Mouse (Mus musculus) thymus, adult 2 months (tissue): ENCODE data around the gene Osgep.

ENCODE experiments used
- CTCF ChIP-seq: fragments of 200-500 bp; IDR thresholded peaks from 2 replicates; pipeline ENCODE4 v1.5.1; 2012; ENCODE audit warnings: mild to moderate bottlenecking, control low read depth, low read length, moderate library complexity, borderline replicate concordance; ENCODE audit not compliant: control insufficient read depth, poor library complexity, insufficient read depth; ENCODE audit errors: extremely low read depth
- POLR2A ChIP-seq: fragments of 200-500 bp; IDR thresholded peaks from 2 replicates; pipeline ENCODE4 v1.6.1; 2012; ENCODE audit warnings: mild to moderate bottlenecking, low read length, control low read depth, moderate library complexity; ENCODE audit not compliant: control insufficient read depth, poor library complexity, insufficient read depth; ENCODE audit errors: extremely low read depth

- no peak for TF ChIP-seq POLR2A
- TF ChIP-seq CTCF, result no peak
These were observed 49.5 kb downstream of the Osgep start for GRCm38 (mm10) chr14:50875175-50875574.
